Mouse (Mus musculus): ENCODE measurements around the gene Cox4i2.

Gene Cox4i2

DNA sequence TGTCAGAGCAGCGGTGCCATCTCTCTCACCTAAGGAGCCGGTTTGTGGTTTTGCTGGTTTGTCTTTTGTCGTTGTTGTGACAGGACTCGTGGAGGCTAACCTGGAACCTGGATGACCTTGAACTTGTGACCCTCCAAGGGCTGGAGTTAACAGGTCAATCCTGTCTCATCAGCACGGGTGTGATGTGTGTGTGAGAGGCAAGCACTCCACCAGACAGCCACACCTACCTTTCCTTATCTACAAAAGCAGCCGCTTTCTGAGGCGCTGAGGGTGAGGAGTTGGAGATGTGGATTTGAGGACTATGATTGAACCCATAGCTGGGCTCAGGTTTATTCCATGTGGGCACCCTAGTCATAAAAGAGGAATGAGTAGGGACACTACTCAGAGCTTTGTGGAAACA, 15.7 kb downstream of the Cox4i2 start:
- no peak for DNase-seq (ENCODE audit: low spot score)

DNA sequence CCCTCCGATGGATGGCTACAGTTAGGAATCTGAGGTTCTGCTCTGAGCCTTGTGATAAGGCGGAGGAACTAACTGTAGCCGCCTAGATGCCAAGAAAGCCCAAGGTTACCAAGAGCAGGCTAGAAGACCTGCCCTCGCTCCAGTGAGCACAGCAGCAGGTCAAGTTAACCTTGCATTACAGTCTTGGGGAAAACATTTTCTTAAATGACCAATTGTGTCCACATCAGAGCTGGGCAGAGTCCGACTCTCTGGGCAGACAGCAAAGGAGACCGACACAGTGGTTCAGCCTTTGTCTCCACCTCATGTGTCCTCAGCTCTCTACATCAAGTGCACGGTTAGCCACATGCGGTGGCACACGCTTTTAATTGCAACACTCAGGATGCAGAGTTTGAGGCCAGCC, 17.6 kb downstream of the Cox4i2 start:
- DNase-seq (ENCODE audit: low spot score), result no peak

DNA sequence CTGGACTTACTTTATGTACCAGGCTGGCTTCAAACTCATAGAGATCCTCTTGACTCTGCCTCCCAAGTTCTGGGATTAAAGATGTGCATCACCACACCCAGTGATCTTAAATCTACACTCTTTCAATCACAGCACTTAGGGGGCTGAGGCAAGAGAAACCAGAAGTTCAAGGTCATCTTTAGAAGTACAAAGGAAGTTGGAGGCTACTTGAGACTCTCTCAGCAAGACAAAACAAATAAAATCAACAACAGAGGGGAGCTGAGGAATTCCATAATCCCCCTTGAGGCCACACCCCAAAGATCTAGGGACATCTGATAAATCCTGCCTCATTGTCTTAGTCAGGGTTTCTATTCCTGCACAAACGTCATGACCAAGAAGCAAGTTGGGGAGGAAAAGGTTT, 18.3 kb downstream of the Cox4i2 start:
- DNase-seq (ENCODE audit: low spot score), result no peak

DNA sequence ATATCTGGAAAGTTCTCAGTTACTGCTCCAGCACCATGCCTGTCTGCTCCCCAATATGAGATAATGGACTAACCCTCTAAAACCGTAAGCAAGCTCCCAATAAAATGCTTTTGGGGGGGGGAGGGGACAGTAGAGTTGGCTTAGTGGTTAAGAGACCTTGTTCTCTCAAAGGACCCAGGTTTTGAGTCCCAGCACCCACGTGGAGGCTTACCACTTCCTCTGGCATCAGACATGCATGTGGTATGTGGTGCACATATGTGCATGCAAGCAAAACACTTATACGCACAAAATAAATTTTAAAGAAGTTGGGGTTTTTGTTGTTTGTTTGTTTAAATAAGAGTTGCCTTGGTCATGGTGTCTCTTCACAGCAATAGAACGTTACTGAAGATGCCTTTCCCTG, 21.4 kb downstream of the Cox4i2 start:
- no peak for DNase-seq (ENCODE audit: low spot score)

GRCm38 (mm10) chr2:152776019-152776418, 22.0 kb downstream of the Cox4i2 start:
- no peak for DNase-seq (ENCODE audit: low spot score)

GRCm38 (mm10) chr2:152776435-152776834, 22.5 kb downstream of the Cox4i2 start:
- no peak for DNase-seq (ENCODE audit: low spot score)

DNA sequence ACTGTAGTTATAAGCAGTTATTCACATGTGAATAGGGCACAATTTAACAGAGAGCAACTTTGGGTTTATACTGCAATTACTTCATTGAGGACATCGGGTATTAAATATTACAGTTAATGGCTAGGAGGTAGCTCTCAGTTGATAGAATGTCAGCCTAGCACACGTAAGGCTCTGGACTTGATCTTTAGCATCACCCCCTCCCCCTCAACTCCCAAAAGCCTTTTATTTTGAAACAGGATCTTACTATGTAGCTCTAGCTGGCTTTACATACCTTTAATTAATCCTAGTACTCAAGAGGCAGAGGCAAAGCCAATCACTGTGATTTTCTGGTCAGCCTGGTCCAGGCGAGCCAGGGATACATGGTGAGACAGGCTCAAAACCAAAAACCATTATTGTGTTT, 23.1 kb downstream of the Cox4i2 start:
- DNase-seq (ENCODE audit: low spot score), result no peak

DNA sequence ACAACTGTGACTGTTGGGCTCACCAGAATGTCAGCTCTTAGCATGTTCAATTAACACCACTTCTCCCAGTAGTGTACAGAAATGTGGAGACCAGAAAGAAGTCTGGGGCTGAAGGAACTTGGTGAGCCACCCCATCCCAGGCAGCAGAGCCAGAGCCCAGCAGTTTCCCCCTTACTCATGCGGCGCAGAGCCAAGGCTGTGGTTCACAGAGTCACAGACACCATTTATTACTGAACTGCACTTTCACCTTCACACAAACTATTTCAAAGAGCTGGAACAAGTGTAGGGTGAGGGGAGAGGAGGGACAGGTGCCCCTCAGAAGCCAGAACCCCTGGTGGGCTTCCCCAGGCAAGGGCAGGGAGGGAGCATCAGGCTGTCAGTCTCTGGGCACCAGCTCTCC, 26.5 kb downstream of the Cox4i2 start:
- DNase-seq (ENCODE audit: low spot score), result no peak

DNA sequence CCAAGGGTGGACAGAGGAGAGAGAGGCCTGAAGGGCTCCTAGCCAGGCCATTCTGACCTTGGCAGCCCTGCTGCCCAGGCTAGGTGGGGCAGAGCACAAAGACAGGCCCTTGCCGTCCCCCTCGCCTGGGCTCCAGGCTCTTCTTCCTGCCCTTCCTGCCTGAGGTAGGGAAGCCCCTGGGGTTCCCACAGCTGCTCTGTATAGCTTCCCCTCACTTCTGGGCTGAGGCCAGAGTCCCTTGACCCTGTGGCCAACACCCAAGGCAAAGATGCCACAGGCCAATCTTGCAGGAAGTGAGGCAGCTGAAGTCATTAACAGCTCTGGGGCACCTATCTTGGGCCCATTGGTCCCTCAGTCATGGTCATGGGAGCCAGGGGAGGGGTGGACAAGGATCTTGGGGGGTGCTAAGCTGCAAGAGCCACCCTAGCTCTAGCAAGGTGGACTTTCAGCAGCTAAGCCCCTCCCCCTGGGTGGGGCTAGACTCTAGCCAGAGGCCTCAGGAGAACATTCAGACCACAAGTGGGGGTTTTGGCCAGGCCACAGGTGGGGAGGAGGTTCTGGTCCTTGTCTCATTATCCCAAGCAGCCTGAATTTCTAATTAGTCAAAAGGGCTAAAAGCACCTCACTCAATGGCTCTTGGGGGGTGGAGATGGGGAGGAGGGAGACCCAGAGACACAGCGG, 27.2 kb downstream of the Cox4i2 start:
- DNase-seq (ENCODE audit: low spot score), result peak; percentile 50

DNA sequence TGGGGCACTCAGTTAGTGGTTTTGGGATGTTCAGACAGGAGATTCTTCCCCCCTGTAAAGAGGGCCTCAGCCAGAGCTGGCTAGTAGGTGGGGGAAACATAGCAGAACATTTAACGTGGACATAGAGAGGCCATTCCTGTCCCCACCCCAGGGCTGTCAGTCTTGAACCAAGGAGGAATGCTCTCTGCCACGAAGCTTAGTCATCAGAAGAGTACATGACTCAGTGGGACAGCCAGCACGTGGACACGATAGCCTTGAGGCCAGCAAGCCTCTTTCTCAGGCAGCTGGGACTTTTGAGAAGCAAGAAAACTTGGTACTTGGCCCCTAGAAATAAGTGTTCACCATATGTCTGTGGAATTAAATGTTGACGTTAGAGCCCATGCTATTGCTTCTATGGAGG, 28.7 kb downstream of the Cox4i2 start:
- no peak for DNase-seq (ENCODE audit: low spot score)

GRCm38 (mm10) chr2:152783241-152783640, 29.3 kb downstream of the Cox4i2 start:
- no peak for DNase-seq (ENCODE audit: low spot score)

DNA sequence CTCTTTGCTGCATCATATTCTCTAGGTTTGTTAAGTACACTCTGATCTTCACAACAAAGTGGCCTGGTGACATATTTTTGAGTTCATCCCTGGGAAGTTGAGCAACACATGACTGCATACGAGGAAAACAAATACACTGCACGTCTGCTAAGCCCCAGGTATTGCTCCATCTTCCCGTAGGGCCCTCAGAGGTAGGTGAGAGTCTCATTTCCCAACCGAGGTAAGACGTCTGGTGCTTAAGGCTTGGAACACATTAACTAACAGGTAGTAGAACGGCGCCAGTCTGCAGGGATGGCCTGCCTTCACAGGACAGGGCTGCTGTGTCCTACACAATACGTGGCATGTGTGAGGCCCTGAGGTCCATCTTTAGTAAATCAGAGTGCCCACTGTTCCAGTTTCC, 30.7 kb downstream of the Cox4i2 start:
- DNase-seq (ENCODE audit: low spot score), result no peak

DNA sequence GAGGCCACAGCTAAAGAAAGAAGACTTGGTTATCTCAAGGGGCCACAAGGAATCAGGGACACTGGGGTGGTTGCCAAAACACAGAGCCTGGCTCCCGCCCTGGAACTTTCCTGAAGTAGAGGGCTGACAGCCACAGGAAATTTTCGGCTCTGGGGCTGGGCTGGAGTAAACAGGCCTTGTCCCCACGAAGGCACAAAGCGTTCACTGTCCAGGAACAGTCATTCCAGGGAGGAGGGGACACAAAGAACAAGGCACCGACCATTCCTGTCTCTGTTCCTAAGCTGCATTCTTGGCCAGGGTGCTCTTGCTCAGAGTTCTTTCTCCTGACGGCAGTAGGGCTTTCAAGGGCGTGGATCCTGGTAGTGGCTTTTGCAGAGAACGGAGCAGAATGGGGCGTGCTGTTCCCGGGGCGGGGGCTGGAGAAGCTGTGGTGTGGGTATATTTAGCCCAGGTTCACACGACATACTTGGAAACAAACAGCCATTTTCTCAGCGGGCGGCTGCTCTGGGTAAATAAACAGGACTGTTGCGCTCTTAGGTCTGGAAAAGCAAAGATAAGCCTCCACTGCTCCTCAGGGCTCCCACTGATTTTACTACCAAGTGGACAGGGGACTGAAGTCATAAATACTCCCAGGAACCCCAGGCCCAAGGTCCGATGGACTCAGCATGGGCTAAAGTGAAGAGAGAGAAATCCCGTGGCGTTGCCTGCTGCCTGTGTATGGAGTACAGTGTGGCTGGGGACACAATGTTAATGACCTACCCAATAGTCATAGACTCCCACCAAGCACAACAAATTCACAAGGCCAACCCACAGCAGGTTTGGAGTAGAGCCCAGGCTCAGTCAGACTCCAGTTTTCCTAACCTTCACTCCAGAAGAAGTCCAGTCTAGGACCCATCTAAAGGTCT, 31.7 kb downstream of the Cox4i2 start:
- peak; percentile 79 for DNase-seq (ENCODE audit: low spot score)

DNA sequence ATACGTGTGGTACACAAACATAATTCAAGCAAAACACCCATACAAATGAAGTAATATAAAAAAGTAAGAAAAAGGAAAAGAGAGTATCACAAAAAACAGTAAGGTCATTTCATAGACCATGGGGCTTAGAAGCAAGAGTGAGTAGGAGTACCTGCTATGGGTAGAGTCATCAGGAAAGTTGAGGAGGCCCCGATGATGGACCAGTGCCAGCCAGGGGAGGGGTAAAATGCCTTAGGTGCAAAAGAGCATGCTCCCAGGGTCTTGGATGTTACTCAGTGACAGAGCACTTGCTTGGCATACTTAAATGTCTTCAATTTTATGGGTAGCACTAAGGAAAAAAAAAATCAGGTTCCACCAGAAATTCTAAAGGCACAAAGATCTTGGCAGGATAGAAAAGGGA, 33.2 kb downstream of the Cox4i2 start:
- peak; percentile 57 for DNase-seq (ENCODE audit: low spot score)

DNA sequence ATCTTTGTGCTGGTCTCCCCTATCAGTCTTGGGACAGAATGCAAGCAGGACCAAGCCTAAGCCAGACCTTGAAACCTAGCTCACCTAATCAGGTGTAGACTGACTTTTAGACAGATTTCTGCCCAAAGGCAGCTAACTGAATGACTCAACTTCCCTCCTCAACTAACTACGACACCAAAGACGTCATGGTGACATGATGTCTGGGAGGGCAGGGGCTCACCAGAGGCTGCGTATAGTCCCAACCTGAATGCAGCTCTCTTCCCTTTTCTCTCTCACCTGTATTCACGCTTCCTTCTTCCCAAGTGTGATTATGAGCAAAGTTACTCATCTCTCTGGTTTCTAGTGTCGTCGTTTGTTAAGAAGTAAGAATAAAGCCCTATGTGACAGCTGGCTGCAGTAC, 33.6 kb downstream of the Cox4i2 start:
- no peak for DNase-seq (ENCODE audit: low spot score)

DNA sequence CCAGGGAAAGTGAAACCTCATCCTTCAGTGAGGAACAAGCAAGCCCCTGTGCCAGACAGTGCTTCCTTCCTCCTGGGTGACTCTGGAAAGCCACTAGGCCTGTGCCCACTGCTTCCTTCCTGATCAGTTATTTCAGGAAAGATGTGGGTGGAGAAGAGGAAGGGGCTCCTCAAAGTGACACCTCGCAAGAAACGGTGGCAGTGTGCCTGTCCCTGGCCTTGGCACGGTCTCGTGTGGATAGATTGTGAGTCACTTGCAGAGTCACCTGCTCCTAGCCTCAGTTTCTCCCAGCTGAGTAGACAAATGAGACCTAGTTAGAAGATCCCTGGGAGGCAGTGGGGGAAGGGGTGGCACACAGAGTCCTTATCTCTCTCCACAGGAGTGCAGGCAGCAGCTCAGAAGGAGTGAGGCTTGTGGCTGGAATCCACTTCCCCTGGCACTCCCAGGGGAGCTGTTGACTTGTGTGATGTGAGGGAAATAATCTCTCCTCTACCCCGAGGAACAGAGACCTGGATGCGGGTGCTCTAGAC, 35.0 kb downstream of the Cox4i2 start:
- DNase-seq (ENCODE audit: low spot score), result no peak

- DNase-seq (ENCODE audit: low spot score), result no peak
These were observed 35.6 kb downstream of the Cox4i2 start for GRCm38 (mm10) chr2:152789591-152789999.

DNA sequence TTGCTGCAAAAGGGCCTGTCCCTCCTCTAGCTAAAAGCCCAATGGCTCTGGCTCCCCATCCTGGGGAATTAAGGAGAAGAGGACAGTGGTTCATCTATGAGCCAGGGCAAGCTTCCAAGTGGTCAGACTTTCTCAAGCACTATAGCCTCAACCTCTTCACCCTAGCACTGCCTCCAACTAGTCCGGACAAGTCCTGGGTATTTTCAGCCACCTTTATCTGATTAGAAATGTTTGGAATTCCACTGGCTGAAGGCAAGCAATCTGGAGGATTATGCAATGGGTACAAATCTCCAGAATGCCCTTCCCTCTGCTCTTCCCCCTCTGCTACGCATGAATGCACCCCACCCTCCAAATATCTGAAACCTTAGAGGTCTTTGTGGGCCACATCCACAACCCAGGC, 38.5 kb downstream of the Cox4i2 start:
- no peak for DNase-seq (ENCODE audit: low spot score)

DNA sequence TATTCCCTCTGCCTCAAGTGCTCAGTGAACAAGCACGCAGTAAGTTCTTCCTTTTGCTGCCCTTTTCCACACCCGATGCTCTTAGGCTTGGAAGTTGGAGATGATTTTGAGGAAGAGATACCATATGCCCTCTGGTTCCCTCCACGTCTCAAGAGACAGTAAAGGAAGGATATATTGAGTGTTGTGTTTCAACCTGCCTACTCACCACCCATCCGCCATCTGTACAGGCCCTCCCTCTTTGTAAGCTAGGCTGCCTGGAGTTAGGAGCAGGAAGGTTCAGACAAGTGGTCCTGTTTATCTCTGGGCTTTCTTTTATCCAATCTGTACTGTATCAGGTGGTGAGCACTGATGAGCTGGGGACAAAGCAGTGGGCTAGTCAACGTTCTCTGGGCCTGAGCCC, 39.4 kb downstream of the Cox4i2 start:
- no peak for DNase-seq (ENCODE audit: low spot score)

GRCm38 (mm10) chr2:152794281-152794827, 40.4 kb downstream of the Cox4i2 start:
- DNase-seq (ENCODE audit: low spot score), result no peak

DNA sequence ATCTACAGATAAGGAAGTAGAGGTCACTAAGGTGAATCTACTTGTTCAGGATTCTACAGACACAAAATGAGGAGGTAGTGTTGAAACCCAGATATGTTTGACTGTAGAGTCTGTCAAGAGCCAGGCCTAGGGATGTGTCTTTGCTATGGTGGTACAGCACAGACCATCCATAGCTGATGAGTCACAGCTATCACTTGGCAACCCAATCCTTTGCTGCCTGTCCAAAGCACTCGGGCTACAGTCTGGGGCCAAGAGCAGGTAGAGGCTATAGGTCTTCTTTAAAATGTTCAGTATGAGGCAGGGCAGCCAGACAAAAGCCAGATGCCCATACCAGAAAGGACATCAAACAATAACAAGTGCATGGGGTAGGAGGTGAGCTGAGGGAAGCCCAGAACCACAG, 43.6 kb downstream of the Cox4i2 start:
- no peak for DNase-seq (ENCODE audit: low spot score)

DNA sequence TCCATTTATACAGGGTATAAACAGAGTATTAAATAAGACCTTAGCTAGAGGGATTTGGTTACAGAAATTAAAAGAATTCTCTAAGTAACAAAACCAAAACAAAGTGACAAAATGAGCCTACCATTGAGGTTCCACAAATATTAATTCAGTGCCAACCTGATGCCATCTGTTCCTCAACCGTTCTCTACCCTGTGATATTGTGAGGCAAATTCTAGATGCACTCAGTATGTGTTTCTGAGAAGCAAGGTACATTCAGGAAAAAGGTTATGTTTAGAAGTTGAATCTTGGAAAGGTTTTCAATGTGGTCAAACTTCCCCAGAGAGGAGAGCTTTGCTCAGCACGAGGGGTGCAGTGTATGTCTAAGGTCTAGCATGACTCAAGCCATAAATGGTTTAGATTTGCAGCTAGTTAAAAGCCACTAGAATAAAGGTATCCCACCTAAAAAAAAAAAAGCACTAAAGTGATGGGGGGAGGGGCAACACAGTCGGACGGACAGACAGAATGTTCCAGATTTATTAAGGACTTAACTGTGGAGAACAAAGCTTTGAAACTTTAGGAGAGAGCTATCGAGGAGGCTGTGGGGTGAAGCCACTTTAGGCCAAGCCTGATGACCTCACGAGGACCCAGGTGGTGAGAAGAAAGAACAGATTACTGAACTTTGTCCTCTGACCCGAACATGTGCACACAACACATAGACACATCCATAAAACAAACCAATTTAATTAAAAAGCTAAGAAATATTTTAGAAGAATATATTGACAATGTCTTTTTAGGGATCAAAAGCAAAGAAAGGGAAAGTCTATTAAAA, 46.2 kb downstream of the Cox4i2 start:
- DNase-seq (ENCODE audit: low spot score), result no peak

Data from testis, postnatal 10 days (tissue).